Mouse (Mus musculus) CH12.LX (cell line): ENCODE data around the gene Txk.

Experiments
- CTCF ChIP-seq, 2 experiments: IDR thresholded peaks in 1 of 2; conservative IDR thresholded peaks in 1 of 2; 2 replicates each; pipeline ENCODE4 v1.5.1; 2011 to 2012; ENCODE audit warnings: low read depth in 2 of 2, low read length in 2 of 2, improper control_type of control experiment in 1 of 2, inconsistent platforms in 1 of 2, mild to moderate bottlenecking in 1 of 2, moderate library complexity in 1 of 2
- EP300 ChIP-seq: IDR thresholded peaks from 2 replicates; pipeline ENCODE4 v1.6.1; 2011; ENCODE audit warnings: low read length, improper control_type of control experiment
- GABPA ChIP-seq: IDR thresholded peaks from 2 replicates; pipeline ENCODE4 v1.6.1; 2012; ENCODE audit warnings: low read depth, low read length, improper control_type of control experiment, inconsistent platforms; ENCODE audit not compliant: insufficient replicate concordance
- HCFC1 ChIP-seq: IDR thresholded peaks from 2 replicates; pipeline ENCODE4 v1.6.1; 2012; ENCODE audit warnings: low read depth, mild to moderate bottlenecking, inconsistent platforms, low read length, improper control_type of control experiment
- KAT2A ChIP-seq: IDR thresholded peaks from 2 replicates; pipeline ENCODE4 v1.6.1; 2012; ENCODE audit warnings: low read length, improper control_type of control experiment, inconsistent platforms; ENCODE audit not compliant: insufficient replicate concordance
- MAFK ChIP-seq: IDR thresholded peaks from 2 replicates; pipeline ENCODE4 v1.6.1; 2011; ENCODE audit warnings: low read length, improper control_type of control experiment; ENCODE audit not compliant: insufficient replicate concordance
- MAX ChIP-seq: IDR thresholded peaks from 2 replicates; pipeline ENCODE4 v1.6.1; 2011; ENCODE audit warnings: low read length, improper control_type of control experiment
- MEF2A ChIP-seq: IDR thresholded peaks from 2 replicates; pipeline ENCODE4 v1.6.1; 2014; ENCODE audit warnings: low read depth, mild to moderate bottlenecking, inconsistent platforms, low read length, improper control_type of control experiment, borderline replicate concordance
- MXI1 ChIP-seq: IDR thresholded peaks from 2 replicates; pipeline ENCODE4 v1.6.1; 2011; ENCODE audit warnings: mild to moderate bottlenecking, low read depth, low read length, improper control_type of control experiment
- MYC ChIP-seq: IDR thresholded peaks from 2 replicates; pipeline ENCODE4 v1.6.1; 2011; ENCODE audit warnings: low read depth, mild to moderate bottlenecking, improper control_type of control experiment, low read length
- NELFE ChIP-seq: IDR thresholded peaks from 2 replicates; pipeline ENCODE4 v1.6.1; 2011; ENCODE audit warnings: low read depth, low read length, improper control_type of control experiment
- POLR2A ChIP-seq: IDR thresholded peaks from 2 replicates; pipeline ENCODE4 v1.6.1; 2011; ENCODE audit warnings: low read depth, mild to moderate bottlenecking, improper control_type of control experiment, low read length
- ZKSCAN1 ChIP-seq: IDR thresholded peaks from 2 replicates; pipeline ENCODE4 v1.6.1; 2012; ENCODE audit warnings: low read depth, inconsistent platforms, low read length, improper control_type of control experiment, borderline replicate concordance

- no peak for TF ChIP-seq NELFE
- no peak for TF ChIP-seq POLR2A
- TF ChIP-seq MAX: no peak
- TF ChIP-seq KAT2A: no peak
- no peak for TF ChIP-seq MAFK
- no peak for TF ChIP-seq GABPA
- no peak for TF ChIP-seq CTCF (conservative IDR thresholded peaks at IDR 0.05 in 1 of 2, IDR thresholded peaks at IDR 0.05 in 1 of 2; ENCODE audit: low read depth in 2 of 2, low read length in 2 of 2)
- TF ChIP-seq MXI1: no peak
- no peak for TF ChIP-seq HCFC1
- no peak for TF ChIP-seq ZKSCAN1
- no peak for TF ChIP-seq EP300
- no peak for TF ChIP-seq MEF2A
- no peak for TF ChIP-seq MYC
Measured at GRCm38 (mm10) chr5:72666428-72666827, 86.1 kb downstream of the Txk start.
